Mouse (Mus musculus): ENCODE data around the gene Tmem108.

DNA sequence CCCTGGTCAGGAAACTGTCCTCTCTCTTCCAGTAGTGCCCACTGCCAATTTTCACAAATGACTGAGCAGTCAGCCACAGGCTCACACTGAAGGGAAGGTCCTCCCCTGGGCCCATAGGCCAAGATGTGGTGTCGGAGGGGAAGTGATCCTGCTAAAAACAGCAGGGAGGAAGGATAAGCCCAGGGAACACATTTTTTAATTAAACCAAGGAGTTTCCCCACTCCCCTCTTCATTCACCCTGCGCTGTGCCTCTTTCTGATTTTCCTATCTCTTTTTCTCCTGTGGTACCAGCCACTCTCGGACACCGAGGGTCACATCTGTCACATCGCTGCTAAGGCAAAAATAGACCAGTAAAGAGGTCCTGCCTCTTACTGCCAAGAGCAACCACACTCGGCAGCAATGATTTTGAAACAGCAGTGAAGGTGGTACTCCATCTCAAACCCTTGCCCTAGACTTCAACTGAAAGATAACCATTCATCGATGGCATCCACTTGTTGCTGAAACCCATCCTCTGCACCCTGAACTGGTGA lies 83.0 kb downstream of the Tmem108 start:
- TF ChIP-seq CTCF (conservative IDR thresholded peaks at IDR 0.05; ENCODE audit: low read length) (no peak), POU5F1 (IDR thresholded peaks at IDR 0.05; ENCODE audit: borderline replicate concordance, low read length) (no peak), NANOG (IDR thresholded peaks at IDR 0.05; ENCODE audit: borderline replicate concordance, low read length) (no peak)
